Mouse (Mus musculus) cerebellum, adult 2 months (tissue): ENCODE results near the gene Tssk4. TPM values are rescaled to one million over a fixed set of nuclear protein-coding genes. Genes with fewer than 3 reads are reported as not detected.

Source experiments
- DNase-seq, 2 experiments: peaks; one replicate each; pipeline ENCODE4 v3.0.0; 2021
- H3K27ac ChIP-seq: fragments of 200-500 bp; 2 replicates; pipeline ENCODE4 v1.5.1; 2012; ENCODE audit warnings: low read length, control low read depth, inconsistent platforms; ENCODE audit not compliant: insufficient read depth
- H3K27me3 ChIP-seq: fragments of 200-500 bp; 2 replicates; pipeline ENCODE4 v1.6.1; 2012; ENCODE audit warnings: inconsistent platforms, mild to moderate bottlenecking, low read length, moderate library complexity; ENCODE audit not compliant: control insufficient read depth, insufficient read depth
- H3K4me1 ChIP-seq: fragments of 200-500 bp; 2 replicates; pipeline ENCODE4 v1.6.1; 2011; ENCODE audit warnings: low read length; ENCODE audit not compliant: control insufficient read depth, insufficient read depth
- H3K4me3 ChIP-seq: fragments of 200-500 bp; replicated peaks from 2 replicates; pipeline ENCODE3; 2011; ENCODE audit warnings: mild to moderate bottlenecking, low read depth, low read length, control low read depth; ENCODE audit not compliant: insufficient read depth
- CTCF ChIP-seq: fragments of 200-500 bp; IDR thresholded peaks from 2 replicates; pipeline ENCODE4 v1.5.1; 2011; ENCODE audit warnings: low read depth, mild to moderate bottlenecking, control low read depth, low read length, moderate library complexity, borderline replicate concordance; ENCODE audit not compliant: insufficient read depth
- POLR2A ChIP-seq: fragments of 200-500 bp; IDR thresholded peaks from 2 replicates; pipeline ENCODE4 v1.6.1; 2011; ENCODE audit warnings: low read length, control low read depth, borderline replicate concordance; ENCODE audit not compliant: insufficient read depth
- WGBS: fragments of 180-500 bp; shearing (Covaris S2); methylation state at CpG from one replicate; pipeline ENCODE4 v1.1.7; 2018; 5-methylcytosine and 5-hydroxymethylcytosine counted together
- polyA plus RNA-seq: library from polyadenylated mRNA; depleted of rRNA; stranded (reverse); fragments of >200 nt; gene quantifications from 2 replicates; pipeline ENCODE4 v1.2.3, GENCODE M21; 2012

Tssk4 gene
- polyA plus RNA-seq, 1 experiment = 0.61 TPM

DNA sequence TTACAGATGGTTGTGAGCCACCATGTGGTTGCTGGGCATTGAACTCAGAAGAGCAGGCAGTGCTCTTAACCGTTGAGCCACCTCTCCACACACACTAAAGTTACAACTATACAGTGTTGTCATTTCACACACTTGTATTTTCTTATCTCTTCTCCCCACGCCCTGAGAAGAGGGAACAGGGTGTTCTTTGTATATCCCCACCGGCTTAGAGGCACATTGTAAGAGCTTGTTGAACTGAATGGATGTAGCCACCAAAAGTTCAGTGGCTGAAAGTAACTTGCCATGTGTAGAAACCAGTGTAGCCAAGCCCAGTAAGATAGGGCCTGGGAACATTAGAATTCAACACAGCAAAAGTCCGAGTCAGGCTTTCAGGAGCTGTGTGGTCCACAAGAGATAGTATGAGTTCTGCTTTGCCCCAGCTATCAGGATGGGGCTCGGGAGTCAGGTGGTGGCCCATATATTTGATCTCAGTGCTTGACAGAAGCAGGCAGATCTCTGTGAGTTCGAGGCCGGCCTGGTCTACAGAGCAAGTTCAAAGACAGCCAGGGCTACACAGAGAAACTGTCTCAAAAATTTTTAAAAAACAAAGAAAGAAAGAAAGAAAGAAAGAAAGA lies 35.3 kb upstream of the Tssk4 start:
- Histone ChIP-seq H3K27me3 (no peaks in the 10 kb centered on the region), H3K27ac (no peak overlapping the region), H3K4me3 (no peak overlapping the region), H3K4me1 (peaks cover 4% of the 10 kb centered on the region; the same call in 1 of the 2 replicates)
- DNase-seq = no peak
- WGBS = 77% methylated on average over 7 of the region's 7 CpGs
- TF ChIP-seq POLR2A (no peak), CTCF (no peak)

DNA sequence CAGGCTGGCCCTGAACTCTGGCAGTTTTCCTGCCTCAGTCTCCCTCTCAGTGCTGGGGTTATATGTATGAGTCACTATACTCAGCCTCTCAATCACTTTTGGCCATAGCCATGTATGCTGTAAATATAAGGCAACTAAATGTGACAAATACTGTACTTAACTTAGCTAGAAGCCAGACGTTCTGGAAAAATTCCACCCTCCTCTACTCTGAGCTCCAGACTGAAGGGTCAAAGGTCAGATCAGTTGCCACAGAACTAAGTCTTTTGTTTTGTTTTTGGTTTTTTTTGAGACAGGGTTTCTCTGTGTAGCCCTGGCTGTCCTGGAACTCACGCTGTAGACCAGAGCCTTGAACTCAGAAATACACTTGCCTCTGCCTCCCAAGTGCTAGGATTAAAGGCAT lies 34.1 kb upstream of the Tssk4 start:
- WGBS = 72% methylated on average over 2 of the region's 2 CpGs
- Histone ChIP-seq H3K4me3 (no peak overlapping the region), H3K27me3 (no peaks in the 10 kb centered on the region), H3K27ac (no peak overlapping the region), H3K4me1 (peaks cover 4% of the 10 kb centered on the region; the same call in 1 of the 2 replicates)
- no peak for DNase-seq
- TF ChIP-seq POLR2A (no peak), CTCF (no peak)

GRCm38 (mm10) chr14:55616844-55617243 lies 33.1 kb upstream of the Tssk4 start:
- Histone ChIP-seq H3K27me3 (no peaks in the 10 kb centered on the region), H3K4me3 (no peak overlapping the region), H3K4me1 (peaks cover 4% of the 10 kb centered on the region; the same call in 1 of the 2 replicates), H3K27ac (no peak overlapping the region)
- 90% methylated on average over 2 of the region's 2 CpGs for WGBS
- no peak for DNase-seq
- TF ChIP-seq POLR2A (no peak), CTCF (no peak)

DNA sequence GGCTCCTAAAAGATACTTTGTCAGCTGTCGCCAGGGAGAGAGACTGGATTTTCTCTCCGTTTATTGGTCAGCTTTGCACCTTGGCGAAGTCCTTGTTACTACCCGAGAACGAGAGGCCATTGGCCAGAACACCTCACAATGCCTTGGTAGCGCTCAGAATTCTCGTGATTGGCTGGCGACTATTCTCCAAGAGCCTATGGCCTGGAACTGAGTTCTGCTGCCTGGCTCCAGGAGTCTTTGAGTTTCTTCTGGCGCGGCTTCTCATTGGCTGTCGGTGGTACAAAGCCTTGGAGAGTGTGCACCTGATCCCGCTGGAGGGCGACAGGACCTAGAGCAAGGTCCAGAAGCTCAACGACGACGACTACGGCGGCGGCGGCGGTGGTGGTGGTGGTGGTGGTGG lies 32.2 kb upstream of the Tssk4 start, which contains the start of gene Rec8:
Rec8 (plus strand) TSS at position 216 of the 400 bp plus-strand sequence.
- Histone ChIP-seq H3K4me1 (peaks cover 4% of the 10 kb centered on the region; the same call in 1 of the 2 replicates), H3K27ac (peak within 1 kb of the TSS; percentile 61), H3K4me3 (peak within 1 kb of the TSS; percentile 58), H3K27me3 (no peaks in the 10 kb centered on the region)
- TF ChIP-seq CTCF (peak; percentile 23; the same call in 1 of the 2 replicates), POLR2A (peak; percentile 41; the same call in 1 of the 2 replicates)
- 25% methylated on average over 21 of the region's 21 CpGs for WGBS
- peak; percentile 68 to 86 for DNase-seq

- Histone ChIP-seq H3K4me3 (peak overlapping the region; percentile 58), H3K4me1 (peaks cover 4% of the 10 kb centered on the region; the same call in 1 of the 2 replicates), H3K27ac (peak overlapping the region; percentile 53), H3K27me3 (no peaks in the 10 kb centered on the region)
- DNase-seq = peak; percentile 44 to 53
- no peak for TF ChIP-seq POLR2A
- TF ChIP-seq CTCF = no peak
- 24% methylated on average over 22 of the region's 22 CpGs for WGBS
Measured at GRCm38 (mm10) chr14:55618486-55619195, 31.3 kb upstream of the Tssk4 start.

DNA sequence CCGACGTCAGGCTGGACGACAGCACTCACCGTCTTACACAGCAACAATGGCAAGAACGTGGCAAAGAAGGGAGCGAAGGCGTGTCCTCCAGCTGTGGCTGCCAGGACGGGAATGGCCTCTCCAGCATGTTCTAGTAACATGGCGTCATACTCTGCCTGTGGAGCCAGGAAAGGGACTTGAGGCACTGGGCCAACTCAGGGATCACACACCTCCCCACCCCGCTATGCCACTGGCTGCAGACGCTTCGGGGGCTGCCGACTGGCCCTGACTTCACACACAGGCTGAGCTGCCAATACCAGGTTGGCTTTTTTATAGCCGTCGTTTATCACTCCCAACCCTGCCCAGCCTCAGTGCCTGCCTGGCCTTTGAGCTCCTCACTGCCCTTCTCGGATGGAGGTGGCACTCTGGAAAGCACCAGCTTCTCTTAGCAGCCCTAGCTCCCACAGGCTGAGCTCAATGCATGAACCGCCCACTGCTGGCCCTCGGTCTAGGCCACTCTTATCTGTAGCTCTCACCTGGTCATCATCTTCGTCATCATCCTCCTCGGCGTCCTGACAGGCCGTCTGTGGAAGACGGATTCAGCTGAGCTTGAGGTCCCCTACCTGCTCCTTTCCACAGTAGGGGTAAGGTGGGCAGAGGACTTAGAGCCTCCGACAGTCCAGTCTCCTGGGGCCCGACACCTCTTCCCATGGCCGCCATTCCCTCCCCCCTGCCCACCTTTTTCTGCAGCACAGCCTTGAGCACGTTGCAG lies 21.7 kb upstream of the Tssk4 start:
- no peak for DNase-seq
- TF ChIP-seq CTCF (no peak), POLR2A (no peak)
- Histone ChIP-seq H3K4me3 (no peak overlapping the region), H3K27ac (no peak overlapping the region), H3K4me1 (no peaks in the 10 kb centered on the region), H3K27me3 (no peaks in the 10 kb centered on the region)
- 86% methylated on average over 27 of the region's 27 CpGs for WGBS

- H3K4me3 ChIP-seq = no peak overlapping the region
- H3K27me3 ChIP-seq = no peaks in the 10 kb centered on the region
- DNase-seq = no peak
- TF ChIP-seq POLR2A (no peak), CTCF (peak; percentile 64; the same call in 1 of the 2 replicates)
- peaks cover 5% of the 10 kb centered on the region for H3K4me1 ChIP-seq
- no peak overlapping the region for H3K27ac ChIP-seq
- WGBS = 46% methylated on average over 5 of the region's 5 CpGs
Measured at GRCm38 (mm10) chr14:55629312-55629711, 20.7 kb upstream of the Tssk4 start.
